ENCODE assay signal across 13 mouse cellular contexts in genomic region chr5:112532210-112532609, GRCm38 (mm10). TPM values are rescaled to one million over a fixed set of nuclear protein-coding genes. Genes with fewer than 3 reads are reported as not detected.
DNase-seq lines count a peak whose midpoint lies in the region; ATAC-seq and TF ChIP-seq lines count a peak whose summit lies in the region.
"Had no signal": no experiment of that assay in that cellular context is flagged by ENCODE, and none has a peak within 500 bp of the region (broad histone marks: within the 10 kb centered on the region; RNA-seq: fewer than 3 reads in every experiment).

No protein-coding gene starts in this region.

- no peaks in the 10 kb centered on the region for H3K27me3 ChIP-seq in cerebellum, adult 2 months (ENCODE audit: control insufficient read depth, insufficient read depth, low read length)

- H3K27ac ChIP-seq in cerebellum, adult 2 months (ENCODE audit: insufficient read depth, low read length) = peak overlapping the region; percentile 38; the same call in 1 of the 2 replicates
- H3K27ac ChIP-seq in left cerebral cortex, adult 2 months = peak overlapping the region; percentile 19; the same call in 1 of the 2 replicates
- H3K27ac ChIP-seq: embryonic facial prominence, embryonic 13.5 days had no signal

- no peak overlapping the region for H3K4me3 ChIP-seq in cerebellum, adult 2 months (replicated peaks; ENCODE audit: insufficient read depth, low read depth, low read length)
- no peak overlapping the region for H3K4me3 ChIP-seq in left cerebral cortex, adult 2 months
- H3K4me3 ChIP-seq: embryonic facial prominence, embryonic 13.5 days had no signal

- DNase-seq in cerebellum, adult 2 months = peak in 1 of 2 experiments; percentile 60
- DNase-seq in left cerebral cortex, adult 2 months (ENCODE audit: extremely low spot score in 1 of 2, low spot score in 2 of 2) = no peak
- DNase-seq in left cerebral cortex, adult 18-20 months (ENCODE audit: low spot score in 2 of 2) = no peak
- peak; percentile 4 to 9 for DNase-seq in B cell, adult 2 months
- peak; percentile 52 to 70 for DNase-seq in cerebellum, postnatal 25 days
- no peak for DNase-seq in spleen, postnatal 14 days (ENCODE audit: low spot score in 2 of 2)
- DNase-seq: adrenal gland, postnatal 36 days had no signal

- TF ChIP-seq CTCF in cerebellum, adult 2 months (IDR thresholded peaks at IDR 0.05; ENCODE audit: borderline replicate concordance, insufficient read depth, low read depth, low read length) = peak; percentile 65
- peak; percentile 63 for TF ChIP-seq CTCF in left cerebral cortex, adult 2 months (IDR thresholded peaks at IDR 0.05)

- no peak for ATAC-seq in cerebellum, adult (ENCODE audit: insufficient number of reproducible peaks, low FRiP score, low TSS enrichment)
- ATAC-seq in erythroid progenitor cell, adult 5-6 weeks (replicated peaks; ENCODE audit: low FRiP score, poor library complexity, severe bottlenecking) = no peak
- ATAC-seq: intestine, embryonic 16.5 days had no signal

- 82% methylated on average over 8 of the region's 8 CpGs for WGBS in cerebellum, adult 2 months

- no peak for TF ChIP-seq POLR2A in cerebellum, adult 2 months (IDR thresholded peaks at IDR 0.05; ENCODE audit: borderline replicate concordance, insufficient read depth, low read length)

- peaks cover 68% of the 10 kb centered on the region for H3K4me1 ChIP-seq in cerebellum, adult 2 months (ENCODE audit: control insufficient read depth, insufficient read depth, low read length)

- intact Hi-C loops in left cerebral cortex, adult 2 months (cut with DNase I) = no loop called here

RNA-seq across cellular contexts. Expression of gene Sez6l, which starts 44.8 kb away (rescaled TPM):
- polyA plus RNA-seq in cerebellum, adult 2 months (2012; rRNA removed) = 81.5 and 93.9 TPM in 2 replicates
- 100 to 1,000 TPM; 174 to 177 TPM for total RNA-seq in left cerebral cortex, adult 2 months (2021)
- 100 to 1,000 TPM; 141 to 148 TPM for total RNA-seq in left cerebral cortex, adult 18-20 months (2021)
- not detected in 2 replicates for total RNA-seq in erythroid progenitor cell, adult 5-6 weeks (2015; ENCODE audit: low replicate concordance)
- not detected in 2 replicates for total RNA-seq in erythroid progenitor cell, adult 5-6 weeks (2017; ENCODE audit: low replicate concordance)
- total RNA-seq: megakaryocyte, adult 5-6 weeks had no signal
- polyA plus RNA-seq: C2C12 had no signal

Comparison
In these comparisons a context has a peak if more than half of its experiments do, and no peak if none do; other contexts are left out.
1. DNase-seq: peak in B cell, adult 2 months (2 of 2) and cerebellum, postnatal 25 days (2 of 2); none in left cerebral cortex, adult 2 months (0 of 2), left cerebral cortex, adult 18-20 months (0 of 2) and spleen, postnatal 14 days (0 of 2).
2. RNA of gene Sez6l, which starts 44.8 kb away (total RNA-seq): 174 to 177 TPM in left cerebral cortex, adult 2 months and 141 to 148 TPM in left cerebral cortex, adult 18-20 months; not detected in erythroid progenitor cell, adult 5-6 weeks; every median in the first group is over 100 times any median in the second.